Mouse (Mus musculus) megakaryocyte, adult 5-6 weeks (primary cell): ENCODE measurements around the gene Ddx11. TPM values are rescaled to one million over a fixed set of nuclear protein-coding genes. Genes with fewer than 3 reads are reported as not detected.
"Not testable (repeated sequence)": the region's sequence is repeated elsewhere in the genome, so short reads cannot be mapped to it uniquely, and the experiment has no call there.

Experiments used
- ATAC-seq: 2 replicates; pipeline ENCODE4 v1.8.0; 2016; ENCODE audit warnings: mild to moderate bottlenecking, inconsistent platforms; ENCODE audit not compliant: poor library complexity, severe bottlenecking
- total RNA-seq, 2 experiments: library from RNA; stranded (forward) in 1 of 2; stranded (reverse) in 1 of 2; fragments of 153-499, 151-499 nt in 1 of 2; fragments of 221-1000, 200-1000 nt in 1 of 2; gene quantifications; 2 replicates each; pipeline versions ENCODE4 v1.2.3 to v1.2.4; 2015 to 2017

Ddx11 gene
- total RNA-seq, 2 experiments from 2014 or later, result 5.2 to 9.8 TPM

DNA sequence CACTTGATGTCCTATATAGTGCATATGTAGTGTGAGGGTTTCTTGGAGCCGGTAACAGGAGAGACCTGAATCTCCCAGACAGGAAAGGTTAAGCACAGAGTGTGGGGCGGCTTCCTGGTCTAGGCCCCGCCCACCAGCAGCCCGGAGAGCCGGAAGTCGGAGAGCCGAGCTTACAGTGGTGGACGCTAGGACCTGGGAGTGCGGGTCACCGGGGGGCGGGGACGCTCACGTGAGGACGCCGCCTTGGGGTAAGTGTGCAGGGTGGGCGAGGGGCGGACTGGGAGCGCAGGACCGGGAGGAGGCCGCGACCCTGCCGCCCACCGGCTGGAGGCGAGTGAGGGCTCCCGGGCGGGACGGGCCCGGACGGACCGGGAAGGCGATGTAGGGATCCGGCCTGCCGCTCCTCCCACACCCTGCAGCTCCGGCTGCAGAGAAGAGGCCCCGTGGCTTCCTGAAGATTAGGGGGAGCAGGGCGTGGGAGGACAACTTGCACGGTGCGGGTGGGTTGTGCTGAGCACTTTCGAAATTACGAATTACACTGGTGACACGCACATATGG, 11.8 kb upstream of the Ddx11 start, which contains the start of gene Washc1:
TSS of gene Washc1 (plus strand) at position 144 of the 558 bp plus-strand sequence.
- peak; percentile 93 for ATAC-seq

DNA sequence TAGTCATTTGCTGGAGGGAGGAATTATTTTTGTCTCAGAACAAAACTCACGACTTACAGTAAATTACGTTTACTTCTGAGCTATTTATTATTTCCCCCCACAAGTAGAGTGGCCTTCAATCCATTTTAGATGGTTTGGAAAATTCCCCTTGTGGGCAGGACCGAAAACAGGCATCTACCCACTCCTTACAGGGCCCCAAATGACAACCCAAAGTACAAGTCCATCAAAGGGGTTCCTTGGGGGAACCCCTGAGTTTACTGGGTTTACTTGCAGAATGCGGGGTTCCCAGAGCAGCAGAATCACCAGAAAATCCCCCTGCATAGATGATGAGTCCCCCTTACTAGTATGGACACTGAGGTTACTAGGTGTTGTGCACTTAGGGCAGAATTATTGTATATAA, 11.2 kb upstream of the Ddx11 start:
- no peak for ATAC-seq

DNA sequence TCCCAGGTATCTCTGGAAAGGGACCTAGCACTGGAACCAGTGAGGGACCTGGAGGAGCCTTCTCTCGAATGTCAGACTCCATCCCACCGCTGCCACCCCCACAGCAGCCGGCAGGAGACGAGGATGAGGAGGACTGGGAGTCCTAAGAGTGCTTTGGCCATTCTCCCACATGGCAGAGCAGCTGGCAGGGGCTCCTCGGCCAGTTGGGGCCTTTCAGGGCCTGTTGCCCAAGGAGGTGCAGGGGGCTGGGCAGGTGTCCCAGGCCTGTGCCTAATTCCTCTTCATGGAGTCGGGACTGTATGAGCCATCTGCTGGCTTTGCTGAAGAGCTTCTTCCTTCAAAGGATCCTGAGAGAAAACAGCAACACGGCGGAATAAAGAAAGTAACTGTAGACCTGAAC, 4.3 kb upstream of the Ddx11 start:
- ATAC-seq, result no peak

DNA sequence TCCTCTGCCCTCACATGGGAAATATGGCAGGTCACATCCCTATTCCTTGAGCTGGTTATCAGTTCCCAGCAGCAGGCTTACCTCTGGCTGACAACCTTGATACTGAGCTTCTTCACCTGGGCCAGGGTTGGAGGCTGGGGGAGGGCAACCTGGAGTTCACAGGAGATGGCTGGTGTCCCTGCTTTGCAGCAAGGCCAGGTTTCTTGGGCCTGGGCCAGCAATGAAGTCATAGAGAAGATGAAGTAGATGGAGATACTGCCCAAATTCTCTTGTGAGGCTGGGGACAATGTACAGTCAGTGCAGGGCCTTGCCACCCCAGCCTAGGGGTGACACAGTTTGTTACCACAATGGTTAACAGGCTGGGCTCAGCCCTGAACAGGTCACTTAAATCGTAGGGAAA, 2.6 kb upstream of the Ddx11 start:
- ATAC-seq, result no peak

DNA sequence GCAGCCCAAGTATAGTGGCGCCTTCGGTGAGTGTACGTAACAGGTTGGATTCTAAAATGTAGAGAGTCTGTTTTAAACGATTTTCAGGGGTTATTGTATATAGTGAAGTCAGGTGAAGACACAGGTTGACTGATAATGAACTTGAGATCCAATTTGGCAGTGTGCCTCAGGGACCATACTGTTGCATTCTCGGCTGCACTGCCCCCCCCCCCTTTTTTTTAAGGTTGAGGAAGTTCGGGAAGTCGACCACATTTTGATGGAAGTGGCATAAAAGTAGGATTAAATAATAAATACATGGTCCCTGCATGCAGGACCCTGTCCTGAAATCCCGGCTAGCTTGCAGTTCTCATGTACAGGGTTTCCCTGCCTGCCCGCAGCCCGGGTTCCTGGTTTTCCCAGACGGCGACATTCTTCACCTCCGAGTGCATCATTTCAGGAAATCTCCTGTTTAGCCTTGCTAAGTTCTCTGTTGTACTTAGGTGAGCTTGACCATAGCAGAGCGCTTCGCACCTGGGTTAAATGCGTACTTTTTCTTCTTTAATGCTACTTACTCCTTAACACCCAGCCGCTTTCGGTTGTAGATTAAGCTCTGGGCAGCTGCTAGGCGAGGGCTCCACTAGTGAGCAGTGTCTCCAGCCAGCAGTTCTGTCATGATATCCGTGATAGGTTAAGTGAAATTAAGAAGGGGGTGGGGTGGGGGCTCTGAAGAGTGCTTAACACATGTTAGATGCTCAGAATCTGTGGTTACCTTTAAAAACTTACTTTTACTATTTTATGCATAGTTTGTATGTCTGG, 693 bp downstream of the Ddx11 start:
- ATAC-seq, result no peak

DNA sequence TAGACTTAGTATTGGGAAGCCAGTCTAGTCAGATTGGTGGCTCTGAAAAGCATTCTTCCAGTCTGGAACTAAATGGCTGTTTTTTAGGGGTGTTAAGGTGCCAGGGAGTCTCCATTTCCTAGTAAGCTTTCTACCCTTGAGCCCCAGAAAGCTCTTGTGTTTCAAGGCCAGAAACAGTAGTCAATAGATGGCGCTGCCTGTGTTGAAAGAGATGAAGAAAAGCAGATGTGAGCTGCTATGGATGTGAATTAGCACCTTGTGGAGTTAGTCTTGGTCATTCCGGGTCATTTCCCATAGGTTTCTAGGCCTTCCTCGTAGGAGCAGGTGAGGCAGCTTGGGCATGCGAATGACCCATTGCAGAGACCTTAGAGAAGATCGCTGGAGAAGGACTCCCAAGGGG, 1.9 kb downstream of the Ddx11 start:
- no peak for ATAC-seq

DNA sequence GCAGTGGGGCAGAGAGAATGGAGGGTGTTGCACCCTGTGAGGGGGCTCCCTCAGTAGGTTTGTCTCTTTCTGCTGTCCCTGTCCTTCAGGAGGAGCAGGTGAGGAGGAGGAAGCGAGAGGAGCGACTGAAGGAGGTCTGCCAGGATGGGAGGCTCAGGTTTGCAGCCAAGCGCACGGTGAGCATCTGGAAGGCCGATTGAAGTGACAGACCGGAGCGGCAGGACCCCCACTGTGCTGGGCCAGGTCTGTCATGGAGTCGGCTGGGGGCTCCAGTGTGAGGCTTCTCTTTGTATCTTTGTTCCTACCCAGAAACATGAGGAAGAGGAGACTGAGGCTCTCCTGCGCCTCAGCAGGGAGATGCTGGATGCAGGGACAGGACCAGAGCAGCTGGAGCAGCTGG, 7.1 kb downstream of the Ddx11 start:
- ATAC-seq, result no peak

DNA sequence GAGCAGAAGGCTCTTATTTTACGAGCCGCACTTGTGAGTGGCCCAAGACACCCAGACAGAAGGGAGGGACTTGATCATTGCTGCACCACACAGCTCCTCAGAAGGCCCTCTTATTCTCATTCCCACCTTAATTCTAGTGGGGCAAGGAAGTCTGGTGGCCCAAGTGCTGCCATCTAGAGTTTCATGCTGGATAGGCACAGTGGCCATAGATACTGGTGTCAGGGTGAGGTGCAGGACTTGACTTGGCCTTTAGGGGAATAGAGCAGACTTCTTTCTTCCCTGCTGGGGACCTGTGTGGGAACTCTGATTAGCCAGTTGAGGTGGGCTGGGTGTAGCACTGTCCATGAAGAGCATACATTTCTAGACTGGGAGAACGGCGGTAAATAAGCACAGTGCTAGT, 7.9 kb downstream of the Ddx11 start:
- ATAC-seq, result peak; percentile 80

DNA sequence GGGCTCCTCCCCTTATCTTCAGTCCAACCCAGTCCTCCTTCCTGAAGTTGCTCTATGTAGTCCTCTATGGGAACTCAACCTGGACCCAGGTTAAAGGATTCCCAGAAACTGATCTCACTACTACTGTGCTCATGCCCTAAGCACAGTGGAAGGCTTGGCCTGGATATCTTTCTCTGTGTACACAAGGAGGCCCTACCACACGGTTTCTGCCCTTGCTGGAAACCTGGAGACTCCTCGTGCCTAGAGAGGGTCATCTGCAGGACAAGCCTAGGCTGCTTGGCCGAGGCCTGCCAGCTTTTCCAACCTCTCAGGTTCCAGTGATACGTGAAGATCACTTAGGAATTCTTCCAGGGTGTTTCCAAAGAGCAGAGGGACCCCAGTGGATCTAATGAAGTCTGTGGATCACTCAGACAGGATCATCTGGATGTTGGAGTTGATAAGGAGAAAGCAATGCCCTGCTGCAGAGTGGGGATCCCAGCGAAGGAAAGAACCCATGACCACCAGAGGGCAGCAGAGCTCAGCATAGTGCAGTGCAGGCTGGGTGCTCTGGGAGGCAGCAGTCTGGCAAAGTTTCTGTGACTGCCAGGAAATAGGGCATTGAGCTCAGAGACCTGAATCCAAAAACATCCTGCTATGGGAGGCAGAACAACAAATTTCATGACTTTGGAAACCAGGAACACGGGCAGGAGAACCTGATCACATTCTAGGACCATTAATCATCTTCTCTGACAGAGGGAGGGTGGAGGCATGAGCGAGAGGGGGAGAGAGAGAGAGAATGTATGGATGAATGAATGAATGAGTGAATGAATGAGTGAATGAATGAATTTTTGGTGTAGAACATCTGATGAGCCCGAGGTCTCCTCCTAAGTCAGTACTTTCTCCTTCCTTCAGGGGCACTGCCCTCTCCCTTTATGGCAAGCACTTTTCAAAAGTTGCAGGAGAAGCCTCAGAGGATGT, 29.7 kb downstream of the Ddx11 start:
- ATAC-seq, result peak; percentile 88

DNA sequence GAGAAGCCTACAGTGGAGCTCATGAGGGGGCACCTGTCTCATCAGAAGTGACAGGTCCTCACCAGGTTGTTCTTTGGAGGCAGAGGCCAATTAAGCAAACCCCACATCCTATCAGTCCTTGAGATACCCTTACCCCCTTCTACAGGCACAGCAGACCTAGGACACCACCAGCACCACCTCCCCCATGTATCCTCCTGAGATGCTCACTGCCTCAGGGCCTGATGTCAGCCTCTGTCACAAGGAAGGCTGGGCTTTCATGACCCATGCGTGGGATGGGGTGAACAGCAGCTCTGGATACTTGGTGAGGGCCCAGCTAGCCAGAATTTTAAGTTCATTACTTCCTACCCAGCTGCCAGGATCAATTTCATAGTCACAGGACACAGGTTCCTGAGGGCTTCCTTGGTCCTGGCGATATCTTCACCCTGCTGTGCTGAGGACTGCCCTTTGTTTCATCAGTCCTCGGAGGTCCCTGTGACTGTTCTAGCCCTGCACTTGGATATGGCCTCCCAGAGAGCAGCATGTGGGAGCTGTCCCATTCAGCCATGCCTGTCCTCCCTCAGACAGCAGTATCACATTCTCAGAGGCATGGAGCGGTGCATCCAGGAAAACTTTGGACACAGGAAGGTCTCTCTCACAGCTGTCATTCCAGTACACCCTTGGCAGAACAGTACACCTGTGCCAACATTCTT, 30.6 kb downstream of the Ddx11 start:
- ATAC-seq, result not testable (repeated sequence)

DNA sequence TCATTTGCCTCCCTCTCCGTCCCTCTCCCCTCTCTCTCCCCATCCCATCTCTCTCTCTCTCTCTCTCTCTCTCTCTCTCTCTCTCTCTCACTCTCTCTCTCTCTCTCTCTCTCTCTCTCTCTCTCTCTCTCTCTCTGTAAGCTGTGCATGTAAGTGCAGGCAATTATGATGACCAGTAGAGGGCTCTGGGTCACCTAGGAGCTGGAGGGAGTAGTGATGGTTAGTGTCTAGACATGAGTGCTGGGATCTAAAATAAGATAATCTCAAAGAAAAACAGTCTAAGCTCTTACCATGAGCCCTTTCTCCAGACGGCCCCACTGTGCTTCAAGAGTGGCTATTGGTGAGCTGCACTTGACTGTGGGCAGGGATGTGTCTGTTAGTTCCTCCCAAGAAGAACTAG, 31.6 kb downstream of the Ddx11 start:
- ATAC-seq, result no peak

DNA sequence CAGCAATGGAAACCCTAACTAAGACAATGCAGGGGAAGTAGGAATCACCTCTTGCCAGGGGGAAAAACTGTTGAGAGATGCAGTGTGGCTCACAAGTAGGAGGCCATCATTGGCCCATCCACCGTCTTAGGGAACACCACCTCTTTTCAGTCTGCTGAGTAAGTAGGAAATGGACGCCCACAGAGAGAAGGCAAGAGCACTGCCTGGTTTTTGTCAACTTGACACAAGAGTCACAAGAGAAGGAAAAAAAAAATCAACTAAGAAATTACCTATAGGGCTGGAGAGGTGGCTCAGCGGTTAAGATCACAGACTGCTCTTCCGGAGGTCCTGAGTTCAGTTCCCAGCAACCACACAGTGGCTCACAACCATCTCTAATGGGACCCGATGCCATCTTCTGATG, 35.0 kb downstream of the Ddx11 start:
- no peak for ATAC-seq

DNA sequence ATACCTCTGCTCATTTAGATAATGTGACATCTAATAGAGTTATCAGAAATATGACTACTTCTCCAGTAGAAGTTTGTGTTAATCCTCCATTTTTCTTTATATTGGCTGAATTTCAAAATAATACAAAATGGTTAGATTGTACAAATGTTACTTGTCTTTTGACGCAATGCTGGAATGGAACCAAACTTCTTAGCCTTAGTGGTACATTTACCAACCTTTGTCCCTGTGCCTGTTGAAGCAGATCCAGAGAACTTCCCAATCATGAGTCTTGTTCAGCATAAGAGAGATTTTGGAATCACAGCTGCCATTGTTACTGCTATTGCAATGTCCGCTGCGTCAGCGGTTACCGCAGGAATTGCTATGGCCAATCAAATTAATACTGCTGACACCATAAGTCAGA, 43.8 kb downstream of the Ddx11 start:
- ATAC-seq, result not testable (repeated sequence)

DNA sequence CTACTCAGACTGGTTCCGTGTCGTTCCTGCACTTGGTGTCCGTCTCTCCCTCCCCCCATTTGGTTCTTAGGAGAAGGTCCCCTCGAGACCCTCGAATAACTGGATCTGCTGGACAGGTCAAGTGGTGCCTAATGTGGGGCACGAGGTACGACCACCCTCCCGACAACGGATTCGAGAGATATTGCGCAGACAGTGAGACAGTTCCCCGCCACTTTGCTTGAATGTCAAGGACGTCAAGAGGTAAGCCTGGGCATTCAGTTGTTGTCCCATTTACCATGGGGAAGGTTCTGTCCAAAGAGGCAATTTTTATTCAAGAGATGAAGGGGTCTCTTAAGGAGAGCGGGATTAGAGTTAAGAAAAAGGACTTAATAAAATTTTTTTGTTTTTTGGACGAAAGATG, 47.7 kb downstream of the Ddx11 start:
- not testable (repeated sequence) for ATAC-seq

DNA sequence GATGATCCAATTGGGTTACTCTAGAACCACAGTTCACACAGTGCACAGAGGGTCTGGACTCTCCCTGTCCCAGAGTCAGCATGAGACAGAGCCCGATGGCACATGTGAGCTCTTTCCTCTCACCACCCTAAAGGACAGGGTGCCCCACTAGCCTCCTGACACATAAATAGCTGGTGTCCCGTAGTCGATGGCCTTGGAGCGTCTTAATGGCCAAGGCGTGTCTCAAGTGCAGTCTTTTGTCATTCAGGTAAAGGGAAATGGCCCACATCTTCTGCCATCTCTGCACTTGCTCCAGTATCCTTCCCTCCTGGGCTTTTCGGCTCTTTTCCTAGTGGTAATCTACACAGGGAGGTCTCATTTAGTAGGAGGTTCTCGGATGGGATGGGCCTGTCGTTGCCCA, 67.3 kb downstream of the Ddx11 start:
- no peak for ATAC-seq

DNA sequence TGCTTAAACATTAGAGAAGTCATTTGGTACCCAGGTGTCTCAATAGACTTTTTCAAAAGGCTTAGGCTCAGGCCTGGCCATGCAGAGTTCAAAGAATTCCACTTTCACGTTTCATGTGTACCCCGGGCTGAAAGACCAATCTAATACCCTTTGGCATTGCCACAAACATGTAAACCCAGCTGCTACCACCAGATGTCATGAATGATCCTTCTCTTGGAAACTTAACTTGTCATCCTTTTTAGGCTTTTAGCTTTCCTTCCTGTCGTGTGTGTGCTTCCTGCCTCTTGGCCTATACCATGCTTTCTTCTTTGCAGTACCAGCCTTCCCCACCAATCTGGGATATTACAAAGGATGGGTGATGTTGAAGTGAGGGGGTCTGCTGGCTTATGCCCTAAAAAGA, 73.7 kb downstream of the Ddx11 start:
- no peak for ATAC-seq

Other genes starting within 250 kb of the Ddx11 start
- 32.3 and 34.9 TPM in 2 replicates for gene Ralbp1, start 237.7 kb upstream of the Ddx11 start, total RNA-seq (2015)
- 102 and 104 TPM in 2 replicates for gene Ralbp1, start 237.7 kb upstream of the Ddx11 start, total RNA-seq (2017)
- 6.5 and 7.3 TPM in 2 replicates for gene Twsg1, start 172.3 kb upstream of the Ddx11 start, total RNA-seq (2015)
- gene Twsg1, start 172.3 kb upstream of the Ddx11 start, total RNA-seq (2017), result 4.1 and 5.2 TPM in 2 replicates
- 27.6 and 37.3 TPM in 2 replicates for gene Ankrd12, start 46.4 kb upstream of the Ddx11 start, total RNA-seq (2015)
- gene Ankrd12, start 46.4 kb upstream of the Ddx11 start, total RNA-seq (2017), result 38.4 and 56.5 TPM in 2 replicates
- gene Ndufv2, start 22.0 kb upstream of the Ddx11 start, total RNA-seq (2015), result 170 and 198 TPM in 2 replicates
- 195 and 197 TPM in 2 replicates for gene Ndufv2, start 22.0 kb upstream of the Ddx11 start, total RNA-seq (2017)
- 14.5 and 19.1 TPM in 2 replicates for gene Washc1, start 12.0 kb upstream of the Ddx11 start, total RNA-seq (2015)
- 29.7 and 30.9 TPM in 2 replicates for gene Washc1, start 12.0 kb upstream of the Ddx11 start, total RNA-seq (2017)